Mouse (Mus musculus) small intestine, adult 2 months (tissue): ENCODE data around the gene Mcat.
A peak's percentile ranks its signal among the peaks of the same experiment; 100 is the strongest.

Experiments used
- CTCF ChIP-seq: fragments of 200-500 bp; IDR thresholded peaks from 2 replicates; pipeline ENCODE4 v1.5.1; 2012; ENCODE audit warnings: low read depth, mild to moderate bottlenecking, control low read depth, inconsistent platforms, low read length, moderate library complexity, mixed read lengths; ENCODE audit not compliant: insufficient replicate concordance, insufficient read length; ENCODE audit errors: extremely low read depth
- POLR2A ChIP-seq: fragments of 200-500 bp; IDR thresholded peaks from 2 replicates; pipeline ENCODE4 v1.6.1; 2012; ENCODE audit warnings: low read depth, mild to moderate bottlenecking, control low read depth, inconsistent platforms, low read length, moderate library complexity

- peak; percentile 65; the same call in 1 of the 2 replicates for TF ChIP-seq POLR2A
- TF ChIP-seq CTCF, result no peak
Observed at GRCm38 (mm10) chr15:83594513-83595363, 31.2 kb upstream of the Mcat start, which contains the start of gene Ttll12.
